Mouse (Mus musculus) hindbrain, embryonic 12.5 days (tissue): ENCODE results near the gene Olfr922. TPM values are rescaled to one million over a fixed set of nuclear protein-coding genes. Genes with fewer than 3 reads are reported as not detected.

Source experiments
- ATAC-seq: fragments of 200-750 bp; cut with Nextera tagmentation; 2 replicates; pipeline ENCODE4 v1.8.0; 2017; ENCODE audit warnings: moderate TSS enrichment; ENCODE audit not compliant: low FRiP score
- H3K27ac ChIP-seq: fragments of 300-500 bp; sonication (generic); 2 replicates; pipeline ENCODE4 v1.5.1; 2016; ENCODE audit warnings: mild to moderate bottlenecking
- H3K27me3 ChIP-seq: fragments of 300-500 bp; sonication (generic); 2 replicates; pipeline ENCODE4 v1.6.1; 2016; ENCODE audit warnings: mild to moderate bottlenecking
- H3K36me3 ChIP-seq: fragments of 300-500 bp; sonication (generic); 2 replicates; pipeline ENCODE4 v1.6.1; 2016; ENCODE audit warnings: mild to moderate bottlenecking
- H3K4me1 ChIP-seq: fragments of 300-500 bp; sonication (generic); 2 replicates; pipeline ENCODE4 v1.6.1; 2016
- H3K4me2 ChIP-seq: fragments of 300-500 bp; sonication (generic); replicated peaks from 2 replicates; pipeline ENCODE4 v1.6.1; 2016; ENCODE audit warnings: mild to moderate bottlenecking
- H3K4me3 ChIP-seq: fragments of 300-500 bp; sonication (generic); 2 replicates; pipeline ENCODE4 v1.5.1; 2016; ENCODE audit warnings: mild to moderate bottlenecking
- H3K9ac ChIP-seq: fragments of 300-500 bp; sonication (generic); 2 replicates; pipeline ENCODE4 v1.6.1; 2016; ENCODE audit warnings: mild to moderate bottlenecking, moderate library complexity
- H3K9me3 ChIP-seq: fragments of 300-500 bp; sonication (generic); replicated peaks from 2 replicates; pipeline ENCODE4 v1.6.1; 2016; ENCODE audit warnings: mild to moderate bottlenecking
- WGBS: fragments of 180-500 bp; shearing (Covaris S2); methylation state at CpG from one replicate; pipeline ENCODE4 v1.1.7; 2016; 5-methylcytosine and 5-hydroxymethylcytosine counted together
- polyA plus RNA-seq: library from polyadenylated mRNA; unstranded; fragments of >200 nt; fragmentation: Nextera tagmentation; extraction: Ambion mirVana; gene quantifications from 2 replicates; pipeline ENCODE4 v1.2.1, GENCODE M21; 2016

Olfr922 gene
- polyA plus RNA-seq, result not detected in 2 replicates

DNA sequence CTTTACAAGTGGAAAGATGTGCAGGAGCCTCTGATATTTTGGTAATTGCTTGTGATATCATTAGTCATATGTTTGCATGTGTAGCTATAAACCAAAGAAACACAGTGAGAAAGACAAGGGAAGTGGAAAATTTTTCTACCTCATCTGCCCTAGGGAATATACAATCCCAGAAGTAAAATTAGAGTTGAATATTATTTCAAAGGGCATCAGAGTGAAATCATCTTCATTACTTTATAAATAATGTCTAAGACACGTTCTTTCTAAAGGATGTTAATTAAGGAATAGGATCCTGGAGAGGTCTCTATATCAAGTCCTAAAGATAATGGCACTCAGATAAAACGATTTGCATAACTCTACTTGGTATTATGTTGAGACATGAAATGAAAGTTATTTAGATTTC lies at the start of gene Olfr922:
Gene Olfr922 (plus strand): TSS at position 301 of the 400 bp plus-strand sequence.
- H3K27me3 ChIP-seq, result no peaks in the 10 kb centered on the region
- H3K36me3 ChIP-seq, result no peaks in the 10 kb centered on the region
- H3K4me1 ChIP-seq, result no peaks in the 10 kb centered on the region
- no peak within 1 kb of the TSS for H3K4me2 ChIP-seq
- H3K4me3 ChIP-seq, result no peak within 1 kb of the TSS
- H3K9ac ChIP-seq, result no peak within 1 kb of the TSS
- H3K9me3 ChIP-seq, result no peaks in the 10 kb centered on the region
- no peak within 1 kb of the TSS for H3K27ac ChIP-seq
- ATAC-seq, result no peak
- WGBS, result 74% methylated on average over 2 of the region's 2 CpGs

DNA sequence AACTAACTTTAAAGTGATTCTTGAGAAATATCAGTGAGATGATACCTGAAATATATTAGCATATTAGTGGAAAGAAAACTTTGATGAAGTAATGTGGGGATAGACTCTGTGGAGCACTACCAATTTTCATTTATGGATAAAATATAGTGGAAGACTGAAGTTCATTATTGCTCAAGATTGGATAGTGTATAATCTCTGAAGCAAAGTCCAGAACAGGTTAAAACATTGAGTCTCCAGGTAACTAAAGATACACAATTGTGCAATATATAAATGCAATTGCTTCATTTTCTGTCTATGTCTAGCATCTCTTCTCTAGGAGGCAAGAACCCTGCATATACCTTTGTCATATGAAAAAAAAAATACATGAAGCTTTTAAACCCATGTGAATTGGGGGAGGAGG lies 41.6 kb upstream of the Olfr922 start, which contains the start of gene Olfr921:
Gene Olfr921 (plus strand): TSS at position 301 of the 400 bp plus-strand sequence.
- Histone ChIP-seq H3K9ac (no peak within 1 kb of the TSS), H3K27ac (no peak within 1 kb of the TSS), H3K4me3 (no peak within 1 kb of the TSS), H3K27me3 (no peaks in the 10 kb centered on the region), H3K36me3 (no peaks in the 10 kb centered on the region), H3K9me3 (no peaks in the 10 kb centered on the region), H3K4me1 (no peaks in the 10 kb centered on the region), H3K4me2 (no peak within 1 kb of the TSS)
- no peak for ATAC-seq

DNA sequence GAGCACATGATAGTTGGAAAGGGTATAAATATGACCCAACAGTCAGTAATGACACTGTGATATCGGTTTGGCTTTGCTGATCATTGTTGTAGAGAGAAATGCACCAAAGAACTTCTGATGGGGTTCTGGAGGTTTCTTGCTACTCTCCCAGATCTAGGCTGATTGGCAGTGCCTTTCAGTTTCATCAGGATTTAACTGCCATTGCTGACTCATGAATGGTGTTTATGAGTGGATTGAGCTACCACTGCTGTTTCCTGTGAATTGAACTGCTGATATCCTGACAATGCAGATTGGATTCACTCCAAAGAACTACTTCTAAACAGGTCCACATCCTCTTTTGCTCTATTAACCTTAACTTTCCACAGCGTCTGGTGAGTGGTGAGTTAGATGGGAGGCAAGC lies 21.7 kb upstream of the Olfr922 start:
- H3K4me2 ChIP-seq, result no peak overlapping the region
- H3K9ac ChIP-seq, result no peak overlapping the region
- ATAC-seq, result no peak
- H3K27ac ChIP-seq, result no peak overlapping the region
- H3K27me3 ChIP-seq, result no peaks in the 10 kb centered on the region
- H3K36me3 ChIP-seq, result no peaks in the 10 kb centered on the region
- 97% methylated on average over 2 of the region's 2 CpGs for WGBS
- no peaks in the 10 kb centered on the region for H3K4me1 ChIP-seq
- H3K9me3 ChIP-seq, result no peaks in the 10 kb centered on the region
- no peak overlapping the region for H3K4me3 ChIP-seq

DNA sequence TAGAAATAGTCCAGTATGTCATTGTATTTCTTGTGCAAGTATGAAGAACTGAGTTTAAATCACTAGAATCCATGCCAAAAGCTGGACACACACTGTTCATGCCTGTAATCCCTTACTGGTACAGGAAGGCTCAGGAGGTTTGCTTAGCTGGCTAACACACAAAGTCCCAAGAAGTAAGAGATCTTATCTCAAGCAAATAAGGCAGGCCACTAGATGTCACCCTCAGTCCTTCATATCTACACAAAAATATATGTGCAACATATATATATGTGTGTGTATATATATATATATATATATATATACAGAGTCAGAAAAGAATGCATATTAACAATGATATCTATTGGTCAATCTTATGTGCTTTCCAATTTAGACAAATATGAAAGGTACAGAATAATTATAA lies 8.7 kb upstream of the Olfr922 start:
- Histone ChIP-seq H3K4me2 (no peak overlapping the region), H3K9me3 (no peaks in the 10 kb centered on the region), H3K4me3 (no peak overlapping the region), H3K36me3 (no peaks in the 10 kb centered on the region), H3K27me3 (no peaks in the 10 kb centered on the region), H3K4me1 (no peaks in the 10 kb centered on the region), H3K9ac (no peak overlapping the region), H3K27ac (no peak overlapping the region)
- ATAC-seq, result no peak

DNA sequence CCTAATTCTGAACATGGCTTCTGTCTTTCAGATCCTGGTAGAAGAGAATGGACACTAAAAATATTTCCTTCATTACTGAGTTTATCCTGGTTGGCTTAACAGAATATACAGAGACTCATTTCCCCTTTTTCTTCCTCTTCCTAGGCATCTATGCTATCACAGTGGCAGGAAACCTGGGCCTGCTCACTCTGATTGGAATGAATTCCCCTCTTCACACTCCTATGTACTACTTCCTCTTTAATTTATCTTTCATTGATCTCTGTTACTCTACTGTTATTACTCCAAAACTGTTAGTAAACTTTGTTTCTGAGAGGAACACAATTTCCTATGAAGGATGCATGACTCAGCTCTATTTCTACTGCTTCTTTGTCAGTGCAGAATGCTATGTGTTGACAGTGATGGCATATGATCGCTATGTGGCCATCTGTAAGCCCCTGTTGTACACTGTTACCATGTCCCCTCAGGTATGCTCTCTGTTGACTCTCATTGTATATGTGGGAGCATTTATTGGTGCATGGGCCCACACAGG lies 1.1 kb downstream of the Olfr922 start:
- Histone ChIP-seq H3K27ac (no peak overlapping the region), H3K9me3 (no peaks in the 10 kb centered on the region), H3K27me3 (no peaks in the 10 kb centered on the region), H3K4me3 (no peak overlapping the region), H3K36me3 (no peaks in the 10 kb centered on the region), H3K4me1 (no peaks in the 10 kb centered on the region), H3K4me2 (no peak overlapping the region), H3K9ac (no peak overlapping the region)
- ATAC-seq, result no peak
- WGBS, result 93% methylated on average over 1 of the region's 1 CpGs

DNA sequence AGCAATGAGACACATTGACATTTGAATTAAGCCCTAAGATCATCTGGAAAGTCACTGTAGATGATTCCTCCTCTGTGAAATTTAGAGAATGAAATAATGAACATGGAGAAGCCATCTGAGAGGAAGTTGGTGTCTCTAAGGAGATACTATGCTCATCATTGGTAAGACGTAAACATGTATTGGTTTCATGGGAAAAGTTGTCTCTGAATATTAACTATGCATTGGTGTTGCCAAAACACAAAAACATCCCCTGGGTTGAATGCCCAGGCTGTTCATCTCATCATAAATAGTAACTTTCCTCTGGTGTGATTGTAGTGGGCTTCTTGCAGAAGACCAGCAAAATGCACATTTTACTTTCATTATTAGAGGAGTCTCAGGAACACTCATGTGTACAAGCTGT lies 11.8 kb downstream of the Olfr922 start, which contains the start of gene Olfr923:
Gene Olfr923 (plus strand): TSS at position 301 of the 400 bp plus-strand sequence.
- Histone ChIP-seq H3K4me1 (no peaks in the 10 kb centered on the region), H3K36me3 (no peaks in the 10 kb centered on the region), H3K27me3 (no peaks in the 10 kb centered on the region), H3K4me2 (no peak within 1 kb of the TSS), H3K9ac (no peak within 1 kb of the TSS), H3K4me3 (no peak within 1 kb of the TSS), H3K27ac (no peak within 1 kb of the TSS), H3K9me3 (no peaks in the 10 kb centered on the region)
- ATAC-seq, result no peak
- WGBS, result 93% methylated on average over 1 of the region's 1 CpGs

DNA sequence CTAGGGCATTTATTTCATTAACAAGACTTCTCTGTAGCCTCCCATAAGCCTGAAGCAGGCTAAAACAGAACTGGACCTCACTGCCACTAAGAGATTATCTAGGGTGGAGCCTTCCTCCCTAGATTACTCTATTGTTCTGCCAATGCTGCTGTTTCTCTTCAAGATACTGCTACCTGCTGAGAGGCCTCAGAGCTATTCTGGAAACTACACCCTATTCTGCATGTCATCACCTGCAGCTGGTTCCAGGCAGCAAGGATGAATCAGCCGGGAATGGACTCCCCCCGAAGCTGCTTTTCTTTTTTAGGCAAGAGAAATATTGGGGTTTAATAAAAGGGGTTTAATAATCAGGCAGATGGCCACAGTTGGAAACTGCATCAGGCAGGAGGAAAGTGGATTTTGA lies 18.6 kb downstream of the Olfr922 start:
- Histone ChIP-seq H3K9me3 (no peaks in the 10 kb centered on the region), H3K36me3 (no peaks in the 10 kb centered on the region), H3K9ac (no peak overlapping the region), H3K4me3 (no peak overlapping the region), H3K27ac (no peak overlapping the region), H3K4me2 (no peak overlapping the region), H3K4me1 (no peaks in the 10 kb centered on the region), H3K27me3 (no peaks in the 10 kb centered on the region)
- ATAC-seq, result no peak
- WGBS, result 75% methylated on average over 2 of the region's 2 CpGs

DNA sequence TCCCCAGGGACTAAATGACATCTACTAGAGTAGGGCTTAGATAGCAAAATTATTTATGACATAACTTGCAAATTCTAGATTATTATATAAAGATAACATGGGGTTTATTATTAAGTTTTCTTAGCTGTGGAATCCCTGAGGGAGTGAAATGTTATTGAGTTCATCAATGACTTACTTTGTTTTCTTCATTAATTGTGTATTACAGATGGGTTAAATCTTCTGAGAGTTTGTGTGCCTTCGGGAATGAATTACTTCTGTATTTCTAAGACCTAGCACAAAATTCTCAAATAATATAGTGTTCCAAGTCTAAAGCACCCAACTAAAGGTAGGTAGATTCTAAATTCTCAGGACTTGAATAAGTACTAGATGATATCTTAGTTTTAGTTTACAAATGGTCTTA lies 29.7 kb downstream of the Olfr922 start, which contains the start of gene Olfr924:
Gene Olfr924 (plus strand): TSS at position 301 of the 400 bp plus-strand sequence.
- H3K9me3 ChIP-seq, result no peaks in the 10 kb centered on the region
- H3K4me1 ChIP-seq, result no peaks in the 10 kb centered on the region
- WGBS, result 94% methylated on average over 1 of the region's 1 CpGs
- no peak within 1 kb of the TSS for H3K27ac ChIP-seq
- ATAC-seq, result no peak
- H3K4me2 ChIP-seq, result no peak within 1 kb of the TSS
- H3K9ac ChIP-seq, result no peak within 1 kb of the TSS
- H3K27me3 ChIP-seq, result no peaks in the 10 kb centered on the region
- H3K36me3 ChIP-seq, result no peaks in the 10 kb centered on the region
- H3K4me3 ChIP-seq, result no peak within 1 kb of the TSS

DNA sequence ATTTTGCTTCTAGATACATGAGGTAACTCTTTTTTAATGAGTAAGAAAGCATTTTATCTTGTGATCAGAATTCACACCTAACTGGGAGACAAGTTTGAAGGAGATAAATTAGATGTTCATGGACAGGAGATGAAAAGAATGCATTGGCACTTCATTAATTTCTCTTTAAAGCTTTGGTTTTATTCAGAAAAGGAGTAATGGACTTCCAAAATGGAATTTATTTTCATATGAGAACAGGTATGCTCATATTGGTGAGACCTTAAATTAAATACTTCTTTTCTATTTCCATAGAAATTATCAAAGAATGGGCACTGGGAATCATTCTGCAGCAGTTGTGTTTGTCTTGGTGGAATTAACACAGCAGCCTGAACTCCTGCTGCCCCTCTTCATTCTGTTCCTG lies 40.3 kb downstream of the Olfr922 start, which contains the start of gene Olfr26:
Gene Olfr26 (plus strand): TSS at position 301 of the 400 bp plus-strand sequence.
- ATAC-seq, result no peak
- H3K4me2 ChIP-seq, result no peak within 1 kb of the TSS
- no peaks in the 10 kb centered on the region for H3K36me3 ChIP-seq
- no peaks in the 10 kb centered on the region for H3K9me3 ChIP-seq
- no peak within 1 kb of the TSS for H3K27ac ChIP-seq
- no peaks in the 10 kb centered on the region for H3K4me1 ChIP-seq
- no peaks in the 10 kb centered on the region for H3K27me3 ChIP-seq
- H3K4me3 ChIP-seq, result no peak within 1 kb of the TSS
- no peak within 1 kb of the TSS for H3K9ac ChIP-seq

Other genes starting within 250 kb of the Olfr922 start
- not detected in 2 replicates for gene Olfr912, start 234.4 kb upstream of the Olfr922 start, polyA plus RNA-seq
- not detected in 2 replicates for gene Olfr913, start 221.9 kb upstream of the Olfr922 start, polyA plus RNA-seq
- not detected in 2 replicates for gene Olfr914, start 209.5 kb upstream of the Olfr922 start, polyA plus RNA-seq
- gene Olfr916, start 154.7 kb upstream of the Olfr922 start, polyA plus RNA-seq, result not detected in 2 replicates
- not detected in 2 replicates for gene Olfr917, start 148.8 kb upstream of the Olfr922 start, polyA plus RNA-seq
- gene Olfr918, start 140.0 kb upstream of the Olfr922 start, polyA plus RNA-seq, result not detected in 2 replicates
- not detected in 2 replicates for gene Olfr919, start 110.9 kb upstream of the Olfr922 start, polyA plus RNA-seq
- 11.6 and 14.3 TPM in 2 replicates for gene Vwa5a, start 96.3 kb upstream of the Olfr922 start, polyA plus RNA-seq
- not detected in 2 replicates for gene Olfr920, start 62.3 kb upstream of the Olfr922 start, polyA plus RNA-seq
- gene Olfr921, start 41.5 kb upstream of the Olfr922 start, polyA plus RNA-seq, result not detected in 2 replicates
- not detected in 2 replicates for gene Olfr923, start 11.9 kb downstream of the Olfr922 start, polyA plus RNA-seq
- gene Olfr924, start 29.8 kb downstream of the Olfr922 start, polyA plus RNA-seq, result not detected in 2 replicates
- gene Olfr26, start 40.4 kb downstream of the Olfr922 start, polyA plus RNA-seq, result not detected in 2 replicates
- not detected in 2 replicates for gene Olfr926, start 62.5 kb downstream of the Olfr922 start, polyA plus RNA-seq
- gene Olfr930, start 115.2 kb downstream of the Olfr922 start, polyA plus RNA-seq, result not detected in 2 replicates
- gene Olfr933, start 157.7 kb downstream of the Olfr922 start, polyA plus RNA-seq, result not detected in 2 replicates
- gene Olfr934, start 173.7 kb downstream of the Olfr922 start, polyA plus RNA-seq, result not detected in 2 replicates
- not detected in 2 replicates for gene Olfr935, start 185.1 kb downstream of the Olfr922 start, polyA plus RNA-seq
- gene Olfr146, start 208.8 kb downstream of the Olfr922 start, polyA plus RNA-seq, result not detected in 2 replicates